Mouse (Mus musculus): Measurements from ENCODE around the gene Stab2.

- no peak for TF ChIP-seq CTCF (IDR thresholded peaks at IDR 0.05; ENCODE audit: low read depth)
- no peak for TF ChIP-seq EP300 (IDR thresholded peaks at IDR 0.05; ENCODE audit: low read depth)
Observed at GRCm38 (mm10) chr10:86836784-86837183, 171.0 kb downstream of the Stab2 start.
